ENCODE assay signal across 8 mouse cellular contexts in the genomic region with DNA sequence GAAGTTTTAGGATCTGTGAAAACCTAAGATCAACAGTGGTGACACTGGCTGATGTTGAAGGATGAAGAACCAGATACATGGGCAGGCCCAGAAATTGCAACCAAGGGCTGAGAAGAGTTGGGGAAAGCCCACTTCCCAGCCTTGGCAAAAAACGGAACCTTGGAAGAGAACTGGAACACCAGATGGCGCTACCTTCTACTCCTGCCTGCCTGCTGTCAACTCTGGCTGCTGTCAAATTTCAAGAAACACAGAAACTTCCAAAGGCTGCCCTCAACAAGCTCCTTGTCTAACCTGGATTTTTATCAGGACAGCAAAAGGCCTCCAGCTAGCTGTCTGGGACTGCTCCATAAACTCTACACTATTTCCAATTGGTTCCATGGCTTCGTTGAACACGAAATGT. TPM values are rescaled to one million over a fixed set of nuclear protein-coding genes. Genes with fewer than 3 reads are reported as not detected.
DNase-seq lines count a peak whose midpoint lies in the region; ATAC-seq lines count a peak whose summit lies in the region.

No protein-coding gene starts in this region.

- no peak overlapping the region for H3K27ac ChIP-seq in intestine, embryonic 15.5 days
- no peak overlapping the region for H3K27ac ChIP-seq in limb, embryonic 10.5 days
- H3K27ac ChIP-seq in stomach, embryonic 15.5 days: no peak overlapping the region

- no peaks in the 10 kb centered on the region for H3K27me3 ChIP-seq in intestine, embryonic 15.5 days (replicated peaks)
- no peaks in the 10 kb centered on the region for H3K27me3 ChIP-seq in limb, embryonic 10.5 days (ENCODE audit: low read depth, poor library complexity, severe bottlenecking)
- no peaks in the 10 kb centered on the region for H3K27me3 ChIP-seq in stomach, embryonic 15.5 days (replicated peaks)

- intact Hi-C loops in heart, postnatal 25 days (cut with DNase I): loop anchor here (1.0 to 5.0 kb wide), 3 partner anchors 42 to 270 kb away; a partner anchor contains a TSS

- H3K9me3 ChIP-seq in intestine, embryonic 15.5 days: no peaks in the 10 kb centered on the region
- no peaks in the 10 kb centered on the region for H3K9me3 ChIP-seq in limb, embryonic 10.5 days (replicated peaks)
- H3K9me3 ChIP-seq in stomach, embryonic 15.5 days: no peaks in the 10 kb centered on the region

- ATAC-seq in frontal cortex, adult (ENCODE audit: low TSS enrichment): 0 out of 2 replicates have a peak, but pooled peaks have one; percentile 18
- ATAC-seq in intestine, embryonic 15.5 days: no peak; the same call in 1 of the 2 replicates
- no peak for ATAC-seq in stomach, embryonic 15.5 days (ENCODE audit: insufficient read depth, low FRiP score, low read depth)

- H3K4me1 ChIP-seq in intestine, embryonic 15.5 days (replicated peaks): 0 out of 2 replicates have a peak, but pooled peaks cover 4% of the 10 kb centered on the region
- H3K4me1 ChIP-seq in limb, embryonic 10.5 days: peaks cover 14% of the 10 kb centered on the region
- H3K4me1 ChIP-seq in stomach, embryonic 15.5 days: 0 out of 2 replicates have a peak, but pooled peaks cover 7% of the 10 kb centered on the region

- H3K4me3 ChIP-seq in intestine, embryonic 15.5 days (replicated peaks): peak overlapping the region; percentile 93
- peak overlapping the region; percentile 76 for H3K4me3 ChIP-seq in limb, embryonic 10.5 days
- peak overlapping the region; percentile 89 for H3K4me3 ChIP-seq in stomach, embryonic 15.5 days (replicated peaks)

- no peak overlapping the region for H3K9ac ChIP-seq in intestine, embryonic 15.5 days
- H3K9ac ChIP-seq in stomach, embryonic 15.5 days: no peak overlapping the region

- peak overlapping the region; percentile 96 for H3K4me2 ChIP-seq in intestine, embryonic 15.5 days (replicated peaks)
- peak overlapping the region; percentile 98 for H3K4me2 ChIP-seq in stomach, embryonic 15.5 days

- peak; percentile 91 for DNase-seq in heart, adult 11 months
- DNase-seq in heart, postnatal 25 days (ENCODE audit: low spot score): no peak
- peak; percentile 54 for DNase-seq in c-Kit-positive CD71-positive TER-119-negative erythroid progenitor cells, embryonic 14.5 days (ENCODE audit: low read depth)
- DNase-seq in limb, embryonic 10.5 days (ENCODE audit: low spot score): peak; percentile 54
- peak; percentile 48 for DNase-seq in mesoderm, embryonic 11.5 days (ENCODE audit: low read depth, low spot score)

- H3K36me3 ChIP-seq in intestine, embryonic 15.5 days: no peaks in the 10 kb centered on the region
- H3K36me3 ChIP-seq in limb, embryonic 10.5 days: 0 out of 2 replicates have a peak, but pooled peaks cover 5% of the 10 kb centered on the region
- H3K36me3 ChIP-seq in stomach, embryonic 15.5 days: peaks cover 5% of the 10 kb centered on the region; the same call in 1 of the 2 replicates

- WGBS in intestine, embryonic 15.5 days: 12% methylated on average over 4 of the region's 4 CpGs
- WGBS in limb, embryonic 10.5 days: 9% methylated on average over 4 of the region's 4 CpGs
- WGBS in stomach, embryonic 15.5 days: 14% methylated on average over 4 of the region's 4 CpGs

RNA-seq across cellular contexts. Expression of a gene that starts 1.1 kb away (rescaled TPM):
- 10 to 100 TPM; 11.7 to 15.4 TPM for total RNA-seq in heart, postnatal 25 days (2021)
- 27.6 and 29.9 TPM in 2 replicates for polyA plus RNA-seq in intestine, embryonic 15.5 days (2015; fragmentation: Nextera tagmentation; extraction: Ambion mirVana)
- polyA plus RNA-seq in limb, embryonic 10.5 days (2016; fragmentation: Nextera tagmentation; extraction: Ambion mirVana): 16.9 and 19.5 TPM in 2 replicates
- 21.1 and 22.1 TPM in 2 replicates for polyA plus RNA-seq in stomach, embryonic 15.5 days (2015; fragmentation: Nextera tagmentation; extraction: Ambion mirVana)

RNA-seq across cellular contexts. Expression of a gene that starts 19.4 kb away (rescaled TPM):
- total RNA-seq in heart, postnatal 25 days (2021): 10 to 100 TPM; 19.3 to 22.8 TPM
- polyA plus RNA-seq in intestine, embryonic 15.5 days (2015; fragmentation: Nextera tagmentation; extraction: Ambion mirVana): 4.1 and 4.9 TPM in 2 replicates
- 0.60 and 1.4 TPM in 2 replicates for polyA plus RNA-seq in limb, embryonic 10.5 days (2016; fragmentation: Nextera tagmentation; extraction: Ambion mirVana)
- polyA plus RNA-seq in stomach, embryonic 15.5 days (2015; fragmentation: Nextera tagmentation; extraction: Ambion mirVana): 3.9 and 5.3 TPM in 2 replicates

RNA-seq across cellular contexts. Expression of a gene that starts 30.7 kb away (rescaled TPM):
- 10 to 100 TPM; 12.1 to 12.3 TPM for total RNA-seq in heart, postnatal 25 days (2021)
- polyA plus RNA-seq in intestine, embryonic 15.5 days (2015; fragmentation: Nextera tagmentation; extraction: Ambion mirVana): 29.1 and 37.5 TPM in 2 replicates
- polyA plus RNA-seq in limb, embryonic 10.5 days (2016; fragmentation: Nextera tagmentation; extraction: Ambion mirVana): 25.9 and 29.9 TPM in 2 replicates
- 32.3 and 34.5 TPM in 2 replicates for polyA plus RNA-seq in stomach, embryonic 15.5 days (2015; fragmentation: Nextera tagmentation; extraction: Ambion mirVana)

RNA-seq across cellular contexts. Expression of a gene that starts 53.1 kb away (rescaled TPM):
- total RNA-seq in heart, postnatal 25 days (2021): 1 to 10 TPM; 8.7 to 9.7 TPM
- polyA plus RNA-seq in intestine, embryonic 15.5 days (2015; fragmentation: Nextera tagmentation; extraction: Ambion mirVana): 30.4 and 38.4 TPM in 2 replicates
- 18.2 and 19.4 TPM in 2 replicates for polyA plus RNA-seq in limb, embryonic 10.5 days (2016; fragmentation: Nextera tagmentation; extraction: Ambion mirVana)
- 31.5 and 33.7 TPM in 2 replicates for polyA plus RNA-seq in stomach, embryonic 15.5 days (2015; fragmentation: Nextera tagmentation; extraction: Ambion mirVana)

RNA-seq across cellular contexts. Expression of a gene that starts 55.8 kb away (rescaled TPM):
- under 1 TPM; 0.70 to 0.86 TPM for total RNA-seq in heart, postnatal 25 days (2021)
- polyA plus RNA-seq in intestine, embryonic 15.5 days (2015; fragmentation: Nextera tagmentation; extraction: Ambion mirVana): 0.03 TPM in 1 of 2 replicates, not detected in the other
- polyA plus RNA-seq in limb, embryonic 10.5 days (2016; fragmentation: Nextera tagmentation; extraction: Ambion mirVana): 0.04 TPM in 1 of 2 replicates, not detected in the other
- polyA plus RNA-seq in stomach, embryonic 15.5 days (2015; fragmentation: Nextera tagmentation; extraction: Ambion mirVana): 0.05 and 0.14 TPM in 2 replicates
